Mouse (Mus musculus) forebrain, postnatal 0 days (tissue): ENCODE data around the gene Rela. TPM values are rescaled to one million over a fixed set of nuclear protein-coding genes. Genes with fewer than 3 reads are reported as not detected.
A peak's percentile ranks its signal among the peaks of the same experiment; 100 is the strongest.
"Not testable (repeated sequence)": the region's sequence is repeated elsewhere in the genome, so short reads cannot be mapped to it uniquely, and the experiment has no call there.

ENCODE experiments used
- ATAC-seq: fragments of 200-750 bp; cut with Nextera tagmentation; 2 replicates; pipeline ENCODE4 v1.8.0; 2017; ENCODE audit warnings: mild to moderate bottlenecking, moderate library complexity
- DNase-seq: peaks from one replicate; pipeline ENCODE4 v3.0.0-alpha.2; 2015
- H3K27ac ChIP-seq: fragments of 300-500 bp; sonication (generic); 2 replicates; pipeline ENCODE4 v1.5.1; 2014; ENCODE audit warnings: low read depth, mild to moderate bottlenecking, antibody characterized with exemption, low read length, moderate library complexity, mixed read lengths
- H3K27me3 ChIP-seq: fragments of 300-500 bp; sonication (generic); 2 replicates; pipeline ENCODE4 v1.6.1; 2014; ENCODE audit warnings: mild to moderate bottlenecking, low read length, mixed read lengths; ENCODE audit not compliant: insufficient read depth
- H3K36me3 ChIP-seq: fragments of 300-500 bp; sonication (generic); 2 replicates; pipeline ENCODE4 v1.6.1; 2014; ENCODE audit warnings: mild to moderate bottlenecking, moderate library complexity; ENCODE audit not compliant: insufficient read depth
- H3K4me1 ChIP-seq: fragments of 300-500 bp; sonication (generic); 2 replicates; pipeline ENCODE4 v1.6.1; 2014; ENCODE audit warnings: antibody characterized with exemption; ENCODE audit not compliant: insufficient read depth
- H3K4me2 ChIP-seq: fragments of 300-500 bp; sonication (generic); 2 replicates; pipeline ENCODE4 v1.6.1; 2014; ENCODE audit warnings: low read depth, mild to moderate bottlenecking, moderate library complexity
- H3K4me3 ChIP-seq: fragments of 300-500 bp; sonication (generic); 2 replicates; pipeline ENCODE4 v1.5.1; 2014; ENCODE audit warnings: low read depth, low read length, mixed read lengths
- H3K9ac ChIP-seq: fragments of 300-500 bp; sonication (generic); 2 replicates; pipeline ENCODE4 v1.6.1; 2014; ENCODE audit warnings: mild to moderate bottlenecking
- H3K9me3 ChIP-seq: fragments of 300-500 bp; sonication (generic); 2 replicates; pipeline ENCODE4 v1.6.1; 2016; ENCODE audit warnings: low read length
- CTCF ChIP-seq: sonication (generic); IDR thresholded peaks from 2 replicates; pipeline ENCODE4 v1.5.1; 2016; ENCODE audit warnings: antibody characterized with exemption, control low read depth, low read depth
- WGBS: fragments of 180-500 bp; shearing (Covaris S2); extraction: QIAGEN DNeasy Blood & Tissue Kit; methylation state at CpG from one replicate; pipeline ENCODE4 v1.1.7; 2014; 5-methylcytosine and 5-hydroxymethylcytosine counted together
- polyA plus RNA-seq: library from polyadenylated mRNA; unstranded; fragments of >200 nt; fragmentation: Nextera tagmentation; extraction: Ambion mirVana; gene quantifications from 2 replicates; pipeline ENCODE4 v1.2.1, GENCODE M21; 2015
- total RNA-seq: library from RNA; depleted of rRNA; stranded (reverse); fragments of >200 nt; gene quantifications from 2 replicates; pipeline ENCODE4 v1.2.3, GENCODE M21; 2014

The Rela gene
- total and polyA plus RNA-seq, 2 experiments from 2014 or later: 32.3 to 34.8 TPM

DNA sequence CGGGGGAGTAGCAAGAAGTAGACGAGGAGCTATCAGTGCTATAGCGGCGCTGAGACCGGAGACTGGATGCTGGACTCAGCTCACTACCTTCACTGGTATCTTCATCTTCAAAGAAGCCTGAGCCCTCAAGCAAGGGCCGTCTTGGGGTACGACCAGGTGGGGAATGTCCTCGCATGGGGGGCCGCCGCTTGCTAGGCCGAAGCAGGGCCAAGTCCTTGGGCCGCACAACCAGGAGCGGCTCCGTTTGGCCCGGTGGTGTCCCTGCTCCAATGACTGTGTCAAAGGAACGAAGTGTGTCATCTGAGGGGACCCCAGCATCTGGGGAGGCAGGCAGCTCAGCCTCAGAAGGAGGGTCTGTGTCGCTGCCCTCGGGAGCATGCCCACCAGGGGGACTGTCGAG is 48.1 kb downstream of the Rela start:
- H3K4me1 ChIP-seq: peaks cover 14% of the 10 kb centered on the region
- TF ChIP-seq CTCF: no peak
- H3K9me3 ChIP-seq: no peaks in the 10 kb centered on the region
- H3K4me3 ChIP-seq: no peak overlapping the region
- WGBS: 96% methylated on average over 19 of the region's 19 CpGs
- H3K27me3 ChIP-seq: no peaks in the 10 kb centered on the region
- no peak overlapping the region for H3K4me2 ChIP-seq
- H3K36me3 ChIP-seq: peaks cover 61% of the 10 kb centered on the region
- no peak for DNase-seq
- H3K27ac ChIP-seq: no peak overlapping the region
- no peak overlapping the region for H3K9ac ChIP-seq
- no peak for ATAC-seq

DNA sequence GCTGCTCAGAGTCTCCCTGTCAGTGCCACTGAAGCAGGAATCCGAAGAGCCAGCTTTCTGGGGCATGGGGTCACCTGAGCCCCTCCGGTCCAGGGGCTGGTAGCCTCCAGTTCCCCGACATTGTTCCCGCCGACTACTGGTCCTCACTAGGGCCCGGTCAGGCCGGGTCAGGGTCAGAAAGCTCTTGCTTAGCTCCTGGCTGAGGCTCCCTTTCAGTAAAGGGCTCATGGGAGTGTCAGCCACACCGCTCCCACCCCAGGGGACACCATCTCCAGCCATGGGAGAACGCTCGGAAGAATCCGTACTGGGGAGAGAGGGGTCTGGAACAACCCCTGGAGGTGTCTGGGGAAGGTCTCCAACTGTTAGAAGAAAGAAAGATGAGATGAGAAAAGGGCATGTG is 48.6 kb downstream of the Rela start:
- Histone ChIP-seq H3K4me1 (peaks cover 17% of the 10 kb centered on the region), H3K9ac (no peak overlapping the region), H3K27ac (no peak overlapping the region), H3K4me3 (no peak overlapping the region), H3K4me2 (no peak overlapping the region), H3K27me3 (no peaks in the 10 kb centered on the region), H3K36me3 (peaks cover 56% of the 10 kb centered on the region), H3K9me3 (no peaks in the 10 kb centered on the region)
- DNase-seq: no peak
- WGBS: 95% methylated on average over 11 of the region's 11 CpGs
- ATAC-seq: no peak
- no peak for TF ChIP-seq CTCF

DNA sequence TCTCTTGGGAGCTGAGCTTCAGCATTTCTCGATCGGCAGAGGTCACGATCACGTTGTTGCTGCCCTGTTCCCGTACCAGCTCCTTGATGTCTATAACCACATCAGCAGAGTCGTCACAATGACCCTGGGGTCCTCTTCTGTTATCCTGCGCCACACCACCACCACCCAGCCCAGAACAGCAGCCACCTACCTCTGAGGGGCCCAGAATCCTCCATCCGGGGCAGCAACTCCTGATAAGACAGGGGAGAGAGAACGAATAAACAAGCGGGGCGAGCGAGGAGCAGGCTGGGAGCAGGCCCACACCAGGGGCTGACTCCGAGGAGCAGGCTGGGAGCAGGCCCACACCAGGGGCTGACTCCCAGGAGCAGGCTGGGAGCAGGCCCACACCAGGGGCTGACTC is 49.2 kb downstream of the Rela start:
- Histone ChIP-seq H3K9me3 (no peaks in the 10 kb centered on the region), H3K4me2 (no peak overlapping the region), H3K27ac (no peak overlapping the region), H3K4me1 (peaks cover 17% of the 10 kb centered on the region), H3K27me3 (no peaks in the 10 kb centered on the region), H3K36me3 (peaks cover 53% of the 10 kb centered on the region), H3K9ac (no peak overlapping the region), H3K4me3 (no peak overlapping the region)
- TF ChIP-seq CTCF: no peak
- WGBS: 95% methylated on average over 13 of the region's 13 CpGs
- ATAC-seq (no peak), DNase-seq (no peak)

DNA sequence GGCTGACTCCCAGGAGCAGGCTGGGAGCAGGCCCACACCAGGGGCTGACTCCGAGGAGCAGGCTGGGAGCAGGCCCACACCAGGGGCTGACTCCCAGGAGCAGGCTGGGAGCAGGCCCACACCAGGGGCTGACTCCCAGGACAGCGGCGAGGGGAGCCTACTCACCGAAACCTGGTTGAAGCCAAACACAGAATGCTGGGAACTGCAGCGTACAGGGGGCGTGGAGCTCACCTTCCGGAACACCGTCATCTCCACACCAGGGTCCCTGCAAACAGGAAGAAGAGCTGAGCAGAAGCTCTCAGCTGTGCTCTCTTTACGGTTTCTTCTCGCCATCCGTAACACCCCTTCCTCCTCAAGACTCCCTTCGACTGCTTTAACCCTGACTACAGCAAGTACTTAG is 49.7 kb downstream of the Rela start:
- not testable (repeated sequence) for H3K9me3 ChIP-seq, H3K9ac ChIP-seq, ATAC-seq, H3K27ac ChIP-seq, H3K4me2 ChIP-seq, H3K4me3 ChIP-seq, DNase-seq, H3K27me3 ChIP-seq
- Histone ChIP-seq H3K36me3 (peaks cover 51% of the 10 kb centered on the region), H3K4me1 (peaks cover 17% of the 10 kb centered on the region)
- WGBS: 95% methylated on average over 11 of the region's 12 CpGs

DNA sequence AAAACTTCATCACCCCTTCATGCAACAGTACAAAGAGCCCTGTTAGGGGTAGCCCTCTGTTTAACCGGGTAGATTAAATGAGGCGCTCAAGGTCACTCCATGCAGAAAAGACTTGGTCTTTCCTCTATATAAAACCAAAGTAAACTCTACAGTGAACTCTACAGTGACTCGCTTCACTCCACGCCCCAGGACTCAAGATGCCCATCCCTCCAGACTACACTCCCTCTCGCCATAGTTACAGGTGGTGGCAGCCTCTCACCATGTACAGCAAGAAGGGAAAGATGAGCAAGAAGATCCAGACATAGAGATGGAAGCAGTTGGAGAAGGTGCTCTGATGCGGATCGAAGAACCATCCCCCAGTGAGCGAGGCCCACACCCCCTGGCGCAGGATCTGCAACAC is 50.5 kb downstream of the Rela start:
- Histone ChIP-seq H3K9me3 (no peaks in the 10 kb centered on the region), H3K4me2 (peak overlapping the region; percentile 97), H3K27ac (peak overlapping the region; percentile 74; the same call in 1 of the 2 replicates), H3K36me3 (peaks cover 43% of the 10 kb centered on the region), H3K9ac (peak overlapping the region; percentile 79), H3K4me3 (peak overlapping the region; percentile 69), H3K4me1 (peaks cover 17% of the 10 kb centered on the region), H3K27me3 (no peaks in the 10 kb centered on the region)
- no peak for TF ChIP-seq CTCF
- 23% methylated on average over 9 of the region's 9 CpGs for WGBS
- DNase-seq (no peak), ATAC-seq (no peak)

DNA sequence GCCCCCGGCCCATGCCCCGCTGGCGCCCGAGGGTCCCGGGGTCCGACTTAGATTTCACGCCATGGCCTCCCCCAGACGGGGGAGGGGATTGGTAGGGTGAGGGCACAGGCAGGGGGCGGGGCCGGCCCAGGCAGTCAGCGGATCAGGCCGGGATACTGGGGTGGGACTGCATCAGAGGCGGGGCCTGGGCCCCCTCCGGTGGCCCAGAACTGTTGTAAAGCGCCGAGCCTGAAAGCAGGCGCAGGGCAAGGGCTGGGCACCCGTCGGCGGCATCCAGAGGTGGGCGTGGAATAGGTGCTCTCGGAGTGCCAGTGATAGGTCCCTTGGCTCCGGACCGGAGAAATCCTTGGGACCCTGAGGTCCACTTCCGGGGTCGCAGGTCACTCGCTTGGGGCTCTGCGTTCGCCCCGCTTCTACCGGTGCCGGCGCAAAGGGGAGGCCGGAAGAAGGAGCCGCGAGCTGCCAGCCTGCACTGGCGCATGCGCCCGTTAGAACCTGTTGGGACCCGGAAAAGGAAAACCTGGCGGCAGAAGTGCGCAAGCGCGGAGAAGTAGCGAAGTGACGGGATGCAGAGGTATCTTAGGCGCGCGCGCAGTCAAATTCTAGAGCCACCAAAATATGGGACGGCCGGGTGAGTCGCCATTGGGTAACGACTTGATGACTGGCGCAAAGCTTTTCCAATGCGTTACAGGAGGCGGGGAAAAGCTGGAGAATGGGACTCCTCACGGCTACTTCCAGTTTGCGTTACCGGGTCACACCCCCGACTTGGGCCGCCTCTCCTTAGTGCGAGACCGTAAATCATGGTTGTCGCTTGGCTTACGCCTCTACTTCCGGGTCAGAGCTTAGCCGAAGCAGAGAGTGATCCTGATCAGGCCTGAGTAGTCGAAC is 51.2 kb downstream of the Rela start, which contains the start of the genes Map3k11 and Pcnx3:
Map3k11 (plus strand) TSS at position 543 of the 888 bp plus-strand sequence.
Pcnx3 (minus strand) TSS at position 709 of the 888 bp plus-strand sequence.
- H3K9me3 ChIP-seq: no peaks in the 10 kb centered on the region
- peak; percentile 97 for ATAC-seq
- peak within 1 kb of the TSS; percentile 69 for H3K4me3 ChIP-seq
- no peaks in the 10 kb centered on the region for H3K27me3 ChIP-seq
- H3K36me3 ChIP-seq: peaks cover 42% of the 10 kb centered on the region
- DNase-seq: peak; percentile 100
- peak within 1 kb of the TSS; percentile 74 for H3K27ac ChIP-seq
- TF ChIP-seq CTCF: peak; percentile 47; the same call in 1 of the 2 replicates
- peaks cover 17% of the 10 kb centered on the region for H3K4me1 ChIP-seq
- H3K4me2 ChIP-seq: peak within 1 kb of the TSS; percentile 97
- 1% methylated on average over 69 of the region's 69 CpGs for WGBS
- peak within 1 kb of the TSS; percentile 79 for H3K9ac ChIP-seq

DNA sequence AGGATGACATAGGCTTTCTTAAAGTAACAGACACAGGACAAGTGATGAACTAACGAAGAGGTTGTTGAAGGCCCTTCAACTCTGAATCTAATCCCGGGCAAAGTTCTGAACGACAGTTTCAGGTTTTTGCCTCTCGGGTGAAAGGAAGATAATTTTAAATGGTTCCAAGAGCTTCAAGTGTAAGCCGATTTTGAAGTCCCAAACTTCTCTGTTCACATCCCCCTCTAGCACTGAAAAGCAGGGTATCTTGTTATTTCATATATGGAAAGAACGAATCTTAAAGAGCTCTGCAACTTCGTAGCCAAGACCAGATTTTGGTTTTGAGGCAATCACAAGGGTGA is 51.8 kb downstream of the Rela start:
- peak overlapping the region; percentile 69 for H3K27ac ChIP-seq
- DNase-seq: no peak
- H3K36me3 ChIP-seq: peaks cover 36% of the 10 kb centered on the region
- no peaks in the 10 kb centered on the region for H3K9me3 ChIP-seq
- H3K4me3 ChIP-seq: peak overlapping the region; percentile 69
- WGBS: under 1% methylated on average over 7 of the region's 7 CpGs
- peak overlapping the region; percentile 68 for H3K9ac ChIP-seq
- no peak for ATAC-seq
- TF ChIP-seq CTCF: no peak
- H3K27me3 ChIP-seq: no peaks in the 10 kb centered on the region
- peak overlapping the region; percentile 97 for H3K4me2 ChIP-seq
- H3K4me1 ChIP-seq: peaks cover 17% of the 10 kb centered on the region
